Mouse (Mus musculus) testis, adult 2 months (tissue): ENCODE measurements around the gene Hid1.

Experiments used
- CTCF ChIP-seq: fragments of 200-500 bp; IDR thresholded peaks from 2 replicates; pipeline ENCODE4 v1.5.1; 2012; ENCODE audit warnings: low read depth, mild to moderate bottlenecking, inconsistent platforms, low read length, moderate library complexity; ENCODE audit not compliant: control insufficient read depth, insufficient read depth, insufficient replicate concordance
- POLR2A ChIP-seq: fragments of 200-500 bp; IDR thresholded peaks from 2 replicates; pipeline ENCODE4 v1.6.1; 2012; ENCODE audit warnings: low read depth, mild to moderate bottlenecking, inconsistent platforms, low read length, moderate library complexity; ENCODE audit not compliant: control insufficient read depth

DNA sequence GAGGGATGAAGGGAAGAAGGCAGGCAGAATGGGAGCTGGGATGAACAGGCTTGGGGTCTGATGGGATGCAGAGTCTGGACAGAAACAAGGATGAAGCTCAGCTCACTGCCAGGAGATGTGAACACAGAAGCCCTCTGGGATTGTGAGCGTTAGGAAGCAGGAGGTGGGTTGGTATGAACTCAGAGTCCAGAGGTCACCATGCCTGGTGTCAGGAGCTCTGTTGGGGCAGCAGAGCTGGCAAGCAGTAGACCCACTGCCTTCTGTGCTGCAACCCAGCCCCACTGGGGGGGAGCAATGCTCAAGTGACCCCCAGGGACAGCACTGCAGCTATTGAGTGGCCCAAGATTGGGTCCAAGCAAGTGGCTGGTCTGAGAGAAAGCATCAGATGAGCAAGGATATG is 29.7 kb downstream of the Hid1 start:
- TF ChIP-seq CTCF (no peak), POLR2A (no peak)
